Mouse (Mus musculus) spleen, adult 10 weeks (tissue): Measurements from ENCODE around the gene Zbed4. TPM values are rescaled to one million over a fixed set of nuclear protein-coding genes. Genes with fewer than 3 reads are reported as not detected.

Source experiments
- polyA plus RNA-seq: library from polyadenylated mRNA; stranded (reverse); fragments of 350-450 nt; fragmentation: Illumina TruSeq; extraction: RNeasy Lipid Tissue Mini Kit (QIAGEN cat#74804); gene quantifications from one replicate; pipeline ENCODE4 v1.2.3, GENCODE M21; 2015; ENCODE audit warnings: low replicate concordance; ENCODE audit not compliant: insufficient read depth

Gene Zbed4
- polyA plus RNA-seq = 26.0 TPM

GRCm38 (mm10) chr15:88751564-88752402 lies at the start of gene Zbed4:
Gene Zbed4, plus strand, starts transcription at chr15:88751660.

DNA sequence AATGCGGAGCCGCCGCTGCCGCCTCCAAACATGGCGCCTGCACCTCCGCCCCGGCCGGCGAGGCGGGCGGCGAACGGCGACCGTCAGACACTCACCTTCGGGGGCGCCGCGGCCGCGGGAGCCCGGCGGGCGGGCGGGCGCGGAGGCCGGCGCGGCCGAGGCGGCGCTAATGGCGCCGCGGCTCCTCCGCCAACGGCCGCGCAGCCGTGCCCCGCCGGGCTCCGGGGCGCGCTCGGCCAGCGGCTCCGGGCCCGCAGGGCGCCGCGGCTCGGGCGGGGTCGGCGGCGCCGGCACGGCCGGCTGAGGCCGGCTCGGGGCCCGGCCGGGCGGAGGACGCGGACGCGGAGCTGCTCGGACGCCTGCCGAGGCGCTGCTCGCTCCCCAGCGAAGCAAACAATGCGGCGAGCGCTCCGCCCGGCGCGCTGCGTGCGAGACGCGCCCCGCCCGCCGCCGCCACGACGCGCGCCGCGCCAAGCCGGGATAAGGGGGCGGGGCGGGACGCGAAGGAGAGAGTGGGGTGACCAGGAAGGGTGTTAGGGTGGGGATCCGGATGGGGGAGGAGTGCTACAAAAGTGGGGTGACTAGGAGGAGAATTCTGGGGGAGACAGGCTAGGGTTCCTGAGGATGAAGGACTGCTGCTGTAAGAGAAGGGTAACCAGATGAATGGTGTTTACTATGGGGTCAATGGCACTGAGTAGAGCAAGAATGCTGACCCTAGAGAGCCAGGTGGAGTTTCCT lies 17.5 kb upstream of the Zbed4 start, which contains the start of gene Brd1:
Gene Brd1 (minus strand): TSS at position 400 of the 738 bp plus-strand sequence.

GRCm38 (mm10) chr15:88819026-88819905 lies 67.8 kb downstream of the Zbed4 start, which contains the start of the genes Alg12 and Creld2:
Gene Alg12, minus strand, starts transcription at chr15:88819318.
Gene Creld2, plus strand, starts transcription at chr15:88819646.

Other genes with a start within 250 kb of the Zbed4 start
- gene Zdhhc25, start 151.4 kb upstream of the Zbed4 start, polyA plus RNA-seq = not detected
- 34.4 TPM for gene Brd1, start 17.4 kb upstream of the Zbed4 start, polyA plus RNA-seq
- gene Alg12, start 67.7 kb downstream of the Zbed4 start, polyA plus RNA-seq = 19.7 TPM
- 44.9 TPM for gene Creld2, start 68.0 kb downstream of the Zbed4 start, polyA plus RNA-seq
- 8.1 TPM for gene Pim3, start 110.5 kb downstream of the Zbed4 start, polyA plus RNA-seq
- gene Ttll8, start 202.8 kb downstream of the Zbed4 start, polyA plus RNA-seq = not detected
- 2.5 TPM for gene Mlc1, start 227.3 kb downstream of the Zbed4 start, polyA plus RNA-seq
- gene Mov10l1, start 231.2 kb downstream of the Zbed4 start, polyA plus RNA-seq = not detected